Mouse (Mus musculus): ENCODE results near the gene Gsto2.
A peak's percentile ranks its signal among the peaks of the same experiment; 100 is the strongest.

Gsto2 gene

GRCm38 (mm10) chr19:47898472-47899079 is 33.2 kb downstream of the Gsto2 start:
- no peak for DNase-seq

GRCm38 (mm10) chr19:47900012-47900411 is 34.7 kb downstream of the Gsto2 start:
- no peak for DNase-seq

GRCm38 (mm10) chr19:47900558-47900957 is 35.2 kb downstream of the Gsto2 start:
- DNase-seq, result no peak

GRCm38 (mm10) chr19:47902316-47903201 is 37.2 kb downstream of the Gsto2 start:
- no peak for DNase-seq

GRCm38 (mm10) chr19:47903679-47904078 is 38.3 kb downstream of the Gsto2 start:
- no peak for DNase-seq

- DNase-seq, result no peak
These were observed 39.7 kb downstream of the Gsto2 start for GRCm38 (mm10) chr19:47905081-47905480.

GRCm38 (mm10) chr19:47905603-47906002 is 40.3 kb downstream of the Gsto2 start:
- DNase-seq, result no peak

- no peak for DNase-seq
These were observed 42.3 kb downstream of the Gsto2 start for GRCm38 (mm10) chr19:47907596-47907995.

GRCm38 (mm10) chr19:47908961-47909371 is 43.6 kb downstream of the Gsto2 start:
- DNase-seq, result no peak

GRCm38 (mm10) chr19:47909387-47910116 is 44.2 kb downstream of the Gsto2 start:
- no peak for DNase-seq

- no peak for DNase-seq
These were observed 44.8 kb downstream of the Gsto2 start for GRCm38 (mm10) chr19:47910117-47910618.

GRCm38 (mm10) chr19:47910751-47911150 is 45.4 kb downstream of the Gsto2 start:
- DNase-seq, result no peak

GRCm38 (mm10) chr19:47913344-47913743 is 48.0 kb downstream of the Gsto2 start:
- no peak for DNase-seq

GRCm38 (mm10) chr19:47914191-47914590 is 48.9 kb downstream of the Gsto2 start:
- DNase-seq, result no peak

- no peak for DNase-seq
These were observed 49.9 kb downstream of the Gsto2 start for GRCm38 (mm10) chr19:47915251-47915650.

- DNase-seq, result no peak
These were observed 52.1 kb downstream of the Gsto2 start for GRCm38 (mm10) chr19:47917396-47917795.

GRCm38 (mm10) chr19:47918016-47918415 is 52.7 kb downstream of the Gsto2 start:
- DNase-seq, result no peak

GRCm38 (mm10) chr19:47918455-47919101 is 53.2 kb downstream of the Gsto2 start:
- peak in 1 of 2 experiments; percentile 17 for DNase-seq

- peak; percentile 55 to 59 for DNase-seq
These were observed 54.0 kb downstream of the Gsto2 start, which contains the start of the genes Cfap43 and Itprip for GRCm38 (mm10) chr19:47919126-47919965. Cfap43 (minus strand) TSS chr19:47919287. Itprip (minus strand) TSS chr19:47919299.

- DNase-seq, result no peak
These were observed 54.6 kb downstream of the Gsto2 start for GRCm38 (mm10) chr19:47919966-47920375.

GRCm38 (mm10) chr19:47925819-47926218 is 60.5 kb downstream of the Gsto2 start:
- no peak for DNase-seq

- DNase-seq, result no peak
These were observed 61.7 kb downstream of the Gsto2 start for GRCm38 (mm10) chr19:47927032-47927431.

Measured in cerebellum, postnatal 14 days (tissue).